Comparison of ENCODE assay signal across 8 mouse cellular contexts in the genomic region with DNA sequence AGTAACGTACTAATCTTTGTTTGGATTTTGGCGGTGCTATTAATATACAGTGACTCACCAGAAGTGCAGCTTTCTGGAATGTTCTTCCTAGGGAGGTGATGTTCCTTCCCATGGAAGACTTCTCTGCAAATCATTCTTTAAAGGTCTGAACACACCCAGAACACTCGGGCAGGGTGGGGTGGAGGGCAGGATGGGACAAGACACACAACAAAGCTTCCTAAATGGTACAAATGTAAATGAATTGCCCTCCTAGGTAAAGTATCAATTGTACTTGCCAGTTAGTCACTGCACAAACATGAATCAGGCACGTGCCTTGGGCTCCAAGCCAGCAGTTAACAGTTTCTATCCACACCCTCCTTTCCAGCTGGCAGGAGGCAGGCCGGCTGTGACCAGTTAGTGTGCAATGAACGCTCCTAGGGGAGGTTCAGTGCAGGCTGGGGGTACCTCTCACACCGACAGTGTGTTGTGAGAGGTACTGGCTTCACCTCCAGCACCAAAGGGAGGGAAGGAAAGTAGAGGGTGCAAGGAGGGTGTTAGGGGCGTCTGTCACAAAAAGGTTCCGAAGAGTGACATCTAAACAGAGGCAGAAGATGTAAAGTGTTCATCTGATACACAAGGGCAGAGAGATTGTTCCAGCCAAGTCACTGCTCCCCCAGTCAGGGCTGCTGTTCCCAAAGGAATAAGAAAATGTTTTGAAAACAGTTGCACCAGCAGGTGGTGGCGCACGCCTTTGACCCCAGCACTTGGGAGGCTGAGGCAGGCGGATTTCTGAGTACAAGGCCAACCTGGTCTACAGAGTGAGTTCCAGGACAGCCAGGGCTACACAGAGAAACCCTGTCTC. TPM values are rescaled to one million over a fixed set of nuclear protein-coding genes. Genes with fewer than 3 reads are reported as not detected.
DNase-seq lines count a peak whose midpoint lies in the region; ATAC-seq and TF ChIP-seq lines count a peak whose summit lies in the region.

No protein-coding gene starts in this region.

- H3K27ac ChIP-seq in ES-E14 (ENCODE audit: insufficient read depth, low read depth, low read length, poor library complexity, severe bottlenecking) = peak overlapping the region; percentile 78
- H3K27ac ChIP-seq in intestine, postnatal 0 days (ENCODE audit: low read depth, low read length) = peak overlapping the region; percentile 17; the same call in 1 of the 2 replicates
- H3K27ac ChIP-seq in lung, embryonic 14.5 days (ENCODE audit: low read depth) = peak overlapping the region; percentile 70; the same call in 1 of the 2 replicates
- peak overlapping the region; percentile 80 for H3K27ac ChIP-seq in stomach, embryonic 15.5 days

- peak overlapping the region; percentile 3; the same call in 1 of the 2 replicates for H3K4me2 ChIP-seq in intestine, postnatal 0 days (replicated peaks; ENCODE audit: low read depth)
- no peak overlapping the region for H3K4me2 ChIP-seq in lung, embryonic 14.5 days
- H3K4me2 ChIP-seq in stomach, embryonic 15.5 days = no peak overlapping the region

- no peak for TF ChIP-seq CTCF in intestine, postnatal 0 days (IDR thresholded peaks at IDR 0.05; ENCODE audit: low read depth)
- TF ChIP-seq CTCF in lung, embryonic 14.5 days (IDR thresholded peaks at IDR 0.05; ENCODE audit: low read depth) = no peak

- H3K27me3 ChIP-seq in intestine, postnatal 0 days (replicated peaks; ENCODE audit: control insufficient read depth, insufficient read depth, low read length) = no peaks in the 10 kb centered on the region
- no peaks in the 10 kb centered on the region for H3K27me3 ChIP-seq in lung, embryonic 14.5 days (ENCODE audit: insufficient read depth, low read length)
- no peaks in the 10 kb centered on the region for H3K27me3 ChIP-seq in stomach, embryonic 15.5 days (replicated peaks)

- ATAC-seq in frontal cortex, adult (ENCODE audit: low TSS enrichment) = peak; percentile 38; the same call in 1 of the 2 replicates
- ATAC-seq in intestine, postnatal 0 days = peak; percentile 78
- ATAC-seq in lung, embryonic 14.5 days (ENCODE audit: insufficient read depth) = peak; percentile 67
- peak; percentile 88 for ATAC-seq in stomach, embryonic 15.5 days (ENCODE audit: insufficient read depth, low FRiP score, low read depth)

- no peak overlapping the region for H3K4me3 ChIP-seq in ES-E14 (ENCODE audit: insufficient read depth in 1 of 2, low read depth in 1 of 2, low read length in 2 of 2, poor library complexity in 1 of 2, severe bottlenecking in 1 of 2)
- no peak overlapping the region for H3K4me3 ChIP-seq in intestine, postnatal 0 days (ENCODE audit: low read depth, low read length)
- H3K4me3 ChIP-seq in lung, embryonic 14.5 days (ENCODE audit: low read depth, low read length) = no peak overlapping the region
- no peak overlapping the region for H3K4me3 ChIP-seq in stomach, embryonic 15.5 days (replicated peaks)

- H3K36me3 ChIP-seq in ES-E14 (ENCODE audit: control insufficient read depth, insufficient read depth, low read length, poor library complexity, severe bottlenecking) = peaks cover 22% of the 10 kb centered on the region
- H3K36me3 ChIP-seq in intestine, postnatal 0 days (ENCODE audit: control insufficient read depth, insufficient read depth) = peaks cover 27% of the 10 kb centered on the region
- peaks cover 51% of the 10 kb centered on the region for H3K36me3 ChIP-seq in lung, embryonic 14.5 days (ENCODE audit: insufficient read depth)
- H3K36me3 ChIP-seq in stomach, embryonic 15.5 days = peaks cover 25% of the 10 kb centered on the region

- 38% methylated on average over 12 of the region's 12 CpGs for WGBS in intestine, postnatal 0 days
- WGBS in lung, embryonic 14.5 days = 62% methylated on average over 12 of the region's 12 CpGs
- WGBS in stomach, embryonic 15.5 days = 51% methylated on average over 12 of the region's 12 CpGs

- DNase-seq in adrenal gland, adult 2 months = peak; percentile 79
- DNase-seq in adrenal gland, postnatal 4 days (ENCODE audit: low spot score in 2 of 2) = no peak
- DNase-seq in ES-E14 (ENCODE audit: low read depth, low spot score) = peak; percentile 72
- peak; percentile 71 for DNase-seq in lung, embryonic 14.5 days
- DNase-seq in thymus, postnatal 36 days = no peak

- no peak overlapping the region for H3K9ac ChIP-seq in ES-E14 (ENCODE audit: insufficient read depth, low read depth, low read length, poor library complexity, severe bottlenecking)
- H3K9ac ChIP-seq in intestine, postnatal 0 days (ENCODE audit: low read depth, low read length) = no peak overlapping the region
- H3K9ac ChIP-seq in lung, embryonic 14.5 days = no peak overlapping the region
- H3K9ac ChIP-seq in stomach, embryonic 15.5 days = no peak overlapping the region

- in situ Hi-C loops in ES-E14 (cut with MboI; ENCODE audit: low sequenced_read_pairs in 2 of 2, unreplicated experiment in 2 of 2) = loop anchor here in 1 of 2 experiments (10.0 to 25.0 kb wide), 2 partner anchors 273 to 849 kb away; a partner anchor contains a TSS

- no peaks in the 10 kb centered on the region for H3K9me3 ChIP-seq in ES-E14 (ENCODE audit: control insufficient read depth, insufficient read depth, low read depth, low read length)
- H3K9me3 ChIP-seq in intestine, postnatal 0 days (ENCODE audit: control insufficient read depth) = no peaks in the 10 kb centered on the region
- no peaks in the 10 kb centered on the region for H3K9me3 ChIP-seq in lung, embryonic 14.5 days (ENCODE audit: low read depth, low read length)
- H3K9me3 ChIP-seq in stomach, embryonic 15.5 days = no peaks in the 10 kb centered on the region

- H3K4me1 ChIP-seq in ES-E14 (ENCODE audit: control insufficient read depth in 2 of 2, insufficient read depth in 2 of 2, low read length in 2 of 2, poor library complexity in 1 of 2) = peaks cover 0 to 4% of the 10 kb centered on the region in 2 experiments; a peak in 2 of 4 replicates
- H3K4me1 ChIP-seq in intestine, postnatal 0 days (replicated peaks; ENCODE audit: control insufficient read depth, insufficient read depth, low read length) = no peaks in the 10 kb centered on the region
- no peaks in the 10 kb centered on the region for H3K4me1 ChIP-seq in lung, embryonic 14.5 days (ENCODE audit: insufficient read depth)
- peaks cover 7% of the 10 kb centered on the region; the same call in 1 of the 2 replicates for H3K4me1 ChIP-seq in stomach, embryonic 15.5 days

TF ChIP-seq in ES-E14, 5 proteins besides CTCF, POLR2A, EP300 and RAD21:
- TF ChIP-seq ZNF384 (IDR thresholded peaks at IDR 0.05; ENCODE audit: low read depth, low read length) (0 out of 2 replicates have a peak, but pooled peaks have one; percentile 15), HCFC1 (IDR thresholded peaks at IDR 0.05; ENCODE audit: borderline replicate concordance, insufficient read depth, low read length) (no peak)

RNA-seq across cellular contexts. Expression of a gene that starts 5.7 kb away (rescaled TPM):
- not detected for total RNA-seq in adrenal gland, adult 2 months (2021)
- polyA plus RNA-seq in adrenal gland, adult 2 months (2012; rRNA removed) = not detected in 2 replicates
- total RNA-seq in adrenal gland, postnatal 4 days (2021) = not detected
- total RNA-seq in ES-E14 (2012; rRNA removed) = not detected in 2 replicates
- not detected in 2 replicates for polyA plus RNA-seq in intestine, postnatal 0 days (2015; fragmentation: Nextera tagmentation; extraction: Ambion mirVana)
- 0.34 TPM in 1 of 2 replicates, not detected in the other for polyA plus RNA-seq in lung, embryonic 14.5 days (2014; fragmentation: Nextera tagmentation; extraction: Ambion mirVana)
- 0.14 TPM in 1 of 2 replicates, not detected in the other for polyA plus RNA-seq in stomach, embryonic 15.5 days (2015; fragmentation: Nextera tagmentation; extraction: Ambion mirVana)

RNA-seq across cellular contexts. Expression of a gene that starts 14.4 kb away (rescaled TPM):
- 100 to 1,000 TPM; 854 to 984 TPM for total RNA-seq in adrenal gland, adult 2 months (2021)
- 22.5 and 33.7 TPM in 2 replicates for polyA plus RNA-seq in adrenal gland, adult 2 months (2012; rRNA removed)
- 100 to 1,000 TPM; 258 to 326 TPM for total RNA-seq in adrenal gland, postnatal 4 days (2021)
- 1,672 and 2,383 TPM in 2 replicates for total RNA-seq in ES-E14 (2012; rRNA removed)
- polyA plus RNA-seq in intestine, postnatal 0 days (2015; fragmentation: Nextera tagmentation; extraction: Ambion mirVana) = 269 and 296 TPM in 2 replicates
- 829 and 905 TPM in 2 replicates for polyA plus RNA-seq in lung, embryonic 14.5 days (2014; fragmentation: Nextera tagmentation; extraction: Ambion mirVana)
- polyA plus RNA-seq in stomach, embryonic 15.5 days (2015; fragmentation: Nextera tagmentation; extraction: Ambion mirVana) = 815 and 840 TPM in 2 replicates

RNA-seq across cellular contexts. Expression of a gene that starts 49.6 kb away (rescaled TPM):
- total RNA-seq in adrenal gland, adult 2 months (2021) = 10 to 100 TPM; 46.8 to 53.3 TPM
- polyA plus RNA-seq in adrenal gland, adult 2 months (2012; rRNA removed) = 19.1 and 23.8 TPM in 2 replicates
- 10 to 100 TPM; 47.6 to 47.8 TPM for total RNA-seq in adrenal gland, postnatal 4 days (2021)
- 27.4 and 30.3 TPM in 2 replicates for total RNA-seq in ES-E14 (2012; rRNA removed)
- polyA plus RNA-seq in intestine, postnatal 0 days (2015; fragmentation: Nextera tagmentation; extraction: Ambion mirVana) = 12.3 and 14.7 TPM in 2 replicates
- polyA plus RNA-seq in lung, embryonic 14.5 days (2014; fragmentation: Nextera tagmentation; extraction: Ambion mirVana) = 23.3 and 25.4 TPM in 2 replicates
- polyA plus RNA-seq in stomach, embryonic 15.5 days (2015; fragmentation: Nextera tagmentation; extraction: Ambion mirVana) = 24.0 and 25.3 TPM in 2 replicates

Comparison
In these comparisons a context has a peak if more than half of its experiments do, and no peak if none do; other contexts are left out.
1. DNase-seq: peak in adrenal gland, adult 2 months (single experiment), ES-E14 (single experiment) and lung, embryonic 14.5 days (single experiment); none in adrenal gland, postnatal 4 days (0 of 2) and thymus, postnatal 36 days (0 of 2).
2. H3K27ac ChIP-seq: peak in every context shown above with its lines; median percentile 80 in stomach, embryonic 15.5 days; 78 in ES-E14; 70 in lung, embryonic 14.5 days; 17 in intestine, postnatal 0 days.
3. ATAC-seq: peak in every context shown above with its lines; median percentile 88 in stomach, embryonic 15.5 days; 78 in intestine, postnatal 0 days; 67 in lung, embryonic 14.5 days; 38 in frontal cortex, adult.